Mouse (Mus musculus): ENCODE data around the gene Commd4. TPM values are rescaled to one million over a fixed set of nuclear protein-coding genes. Genes with fewer than 3 reads are reported as not detected.

Gene Commd4
- polyA plus RNA-seq, 1 experiment from 2014 or later: 171 TPM

GRCm38 (mm10) chr9:57139110-57139509, 19.0 kb downstream of the Commd4 start:
- Histone ChIP-seq H3K4me3 (no peak overlapping the region), H3K4me1 (replicated peaks) (no peaks in the 10 kb centered on the region), H3K4me2 (no peak overlapping the region), H3K9ac (no peak overlapping the region), H3K36me3 (peaks cover 95% of the 10 kb centered on the region), H3K9me3 (no peaks in the 10 kb centered on the region), H3K27me3 (no peaks in the 10 kb centered on the region), H3K27ac (no peak overlapping the region)
- ATAC-seq (ENCODE audit: low FRiP score): no peak
- WGBS: 78% methylated on average over 9 of the region's 9 CpGs

- no peak for ATAC-seq (ENCODE audit: low FRiP score)
Measured at GRCm38 (mm10) chr9:57138507-57138906, 19.6 kb downstream of the Commd4 start.

GRCm38 (mm10) chr9:57137777-57138176, 20.4 kb downstream of the Commd4 start:
- no peak overlapping the region for H3K4me3 ChIP-seq
- WGBS: 93% methylated on average over 9 of the region's 9 CpGs
- H3K9ac ChIP-seq: no peak overlapping the region
- no peaks in the 10 kb centered on the region for H3K9me3 ChIP-seq
- H3K4me2 ChIP-seq: no peak overlapping the region
- no peaks in the 10 kb centered on the region for H3K4me1 ChIP-seq (replicated peaks)
- H3K36me3 ChIP-seq: peaks cover 83% of the 10 kb centered on the region
- H3K27me3 ChIP-seq: no peaks in the 10 kb centered on the region
- ATAC-seq (ENCODE audit: low FRiP score): no peak
- H3K27ac ChIP-seq: no peak overlapping the region

More at GRCm38 (mm10) chr9:57138507-57138906, 19.6 kb downstream of the Commd4 start:
- Histone ChIP-seq H3K27ac (no peak overlapping the region), H3K9ac (no peak overlapping the region), H3K4me3 (no peak overlapping the region), H3K4me1 (replicated peaks) (no peaks in the 10 kb centered on the region), H3K36me3 (peaks cover 90% of the 10 kb centered on the region), H3K9me3 (no peaks in the 10 kb centered on the region), H3K4me2 (no peak overlapping the region), H3K27me3 (no peaks in the 10 kb centered on the region)
- WGBS: 95% methylated on average over 6 of the region's 6 CpGs

GRCm38 (mm10) chr9:57137246-57137645, 20.9 kb downstream of the Commd4 start:
- 89% methylated on average over 6 of the region's 6 CpGs for WGBS
- no peak overlapping the region for H3K4me3 ChIP-seq
- no peaks in the 10 kb centered on the region for H3K27me3 ChIP-seq
- no peak overlapping the region for H3K4me2 ChIP-seq
- no peak overlapping the region for H3K27ac ChIP-seq
- peaks cover 78% of the 10 kb centered on the region for H3K36me3 ChIP-seq
- no peak for ATAC-seq (ENCODE audit: low FRiP score)
- no peaks in the 10 kb centered on the region for H3K4me1 ChIP-seq (replicated peaks)
- no peak overlapping the region for H3K9ac ChIP-seq
- H3K9me3 ChIP-seq: no peaks in the 10 kb centered on the region

- H3K4me1 ChIP-seq (replicated peaks): peaks cover 17% of the 10 kb centered on the region
- WGBS: under 1% methylated on average over 58 of the region's 58 CpGs
- H3K4me2 ChIP-seq: peak within 1 kb of the TSS; percentile 83
- H3K27me3 ChIP-seq: no peaks in the 10 kb centered on the region
- peaks cover 40% of the 10 kb centered on the region for H3K36me3 ChIP-seq
- peak; percentile 94 for ATAC-seq (ENCODE audit: low FRiP score)
- H3K9ac ChIP-seq: peak within 1 kb of the TSS; percentile 88
- no peaks in the 10 kb centered on the region for H3K9me3 ChIP-seq
- H3K27ac ChIP-seq: peak within 1 kb of the TSS; percentile 94
- peak within 1 kb of the TSS; percentile 69 for H3K4me3 ChIP-seq
Measured at GRCm38 (mm10) chr9:57130577-57131433, 27.3 kb downstream of the Commd4 start, which contains the start of gene Man2c1. TSS of gene Man2c1 (plus strand) at chr9:57130690.

- peak overlapping the region; percentile 69 for H3K4me3 ChIP-seq
- no peaks in the 10 kb centered on the region for H3K9me3 ChIP-seq
- peak overlapping the region; percentile 83 for H3K4me2 ChIP-seq
- peak overlapping the region; percentile 88; the same call in 1 of the 2 replicates for H3K9ac ChIP-seq
- no peak for ATAC-seq (ENCODE audit: low FRiP score)
- H3K27ac ChIP-seq: no peak overlapping the region
- no peaks in the 10 kb centered on the region for H3K27me3 ChIP-seq
- H3K4me1 ChIP-seq (replicated peaks): peaks cover 17% of the 10 kb centered on the region
- peaks cover 42% of the 10 kb centered on the region for H3K36me3 ChIP-seq
Measured at GRCm38 (mm10) chr9:57129641-57130040, 28.5 kb downstream of the Commd4 start.

GRCm38 (mm10) chr9:57117261-57117755, 40.8 kb downstream of the Commd4 start:
- 91% methylated on average over 13 of the region's 13 CpGs for WGBS
- peaks cover 87% of the 10 kb centered on the region for H3K36me3 ChIP-seq

More at GRCm38 (mm10) chr9:57117261-57117755, 40.8 kb downstream of the Commd4 start:
- Histone ChIP-seq H3K4me2 (no peak overlapping the region), H3K27me3 (no peaks in the 10 kb centered on the region), H3K27ac (no peak overlapping the region), H3K4me3 (no peak overlapping the region), H3K9ac (no peak overlapping the region), H3K9me3 (no peaks in the 10 kb centered on the region), H3K4me1 (replicated peaks) (no peaks in the 10 kb centered on the region)
- ATAC-seq (ENCODE audit: low FRiP score): no peak

Other genes with a start within 250 kb of the Commd4 start
- gene Snx33, start 230.0 kb downstream of the Commd4 start, polyA plus RNA-seq (2015; fragmentation: Nextera tagmentation; extraction: Ambion mirVana): 2.9 and 3.7 TPM in 2 replicates
- gene Imp3, start 220.9 kb downstream of the Commd4 start, polyA plus RNA-seq (2015; fragmentation: Nextera tagmentation; extraction: Ambion mirVana): 74.5 and 74.8 TPM in 2 replicates
- 28.5 and 31.5 TPM in 2 replicates for gene Snupn, start 207.5 kb downstream of the Commd4 start, polyA plus RNA-seq (2015; fragmentation: Nextera tagmentation; extraction: Ambion mirVana)
- 22.7 and 23.1 TPM in 2 replicates for gene Ptpn9, start 163.4 kb downstream of the Commd4 start, polyA plus RNA-seq (2015; fragmentation: Nextera tagmentation; extraction: Ambion mirVana)
- gene Sin3a, start 86.3 kb downstream of the Commd4 start, polyA plus RNA-seq (2015; fragmentation: Nextera tagmentation; extraction: Ambion mirVana): 26.0 and 28.8 TPM in 2 replicates
- gene Man2c1, start 27.6 kb downstream of the Commd4 start, polyA plus RNA-seq (2015; fragmentation: Nextera tagmentation; extraction: Ambion mirVana): 66.7 and 82.1 TPM in 2 replicates
- gene Neil1, start 10.0 kb downstream of the Commd4 start, polyA plus RNA-seq (2015; fragmentation: Nextera tagmentation; extraction: Ambion mirVana): 9.1 and 11.0 TPM in 2 replicates
- not detected in 2 replicates for gene Trcg1, start 78.2 kb upstream of the Commd4 start, polyA plus RNA-seq (2015; fragmentation: Nextera tagmentation; extraction: Ambion mirVana)
- 3.8 and 5.4 TPM in 2 replicates for gene 1700017B05Rik, start 104.3 kb upstream of the Commd4 start, polyA plus RNA-seq (2015; fragmentation: Nextera tagmentation; extraction: Ambion mirVana)

Measured in hindbrain, embryonic 13.5 days (tissue).